Mouse (Mus musculus) common myeloid progenitor, adult 5-6 weeks (primary cell): ENCODE results near the gene Gse1. TPM values are rescaled to one million over a fixed set of nuclear protein-coding genes. Genes with fewer than 3 reads are reported as not detected.

Experiments
- ATAC-seq: replicated peaks from 2 replicates; pipeline ENCODE4 v1.8.0; 2016; ENCODE audit warnings: low read depth, mild to moderate bottlenecking, moderate TSS enrichment, inconsistent platforms; ENCODE audit not compliant: poor library complexity, severe bottlenecking
- total RNA-seq: library from RNA; stranded (forward); fragments of 200-1000, 187-1606 nt; gene quantifications from 2 replicates; pipeline ENCODE4 v1.2.3, GENCODE M21; 2017

Gene Gse1
- total RNA-seq, 1 experiment from 2014 or later = 46.6 TPM

DNA sequence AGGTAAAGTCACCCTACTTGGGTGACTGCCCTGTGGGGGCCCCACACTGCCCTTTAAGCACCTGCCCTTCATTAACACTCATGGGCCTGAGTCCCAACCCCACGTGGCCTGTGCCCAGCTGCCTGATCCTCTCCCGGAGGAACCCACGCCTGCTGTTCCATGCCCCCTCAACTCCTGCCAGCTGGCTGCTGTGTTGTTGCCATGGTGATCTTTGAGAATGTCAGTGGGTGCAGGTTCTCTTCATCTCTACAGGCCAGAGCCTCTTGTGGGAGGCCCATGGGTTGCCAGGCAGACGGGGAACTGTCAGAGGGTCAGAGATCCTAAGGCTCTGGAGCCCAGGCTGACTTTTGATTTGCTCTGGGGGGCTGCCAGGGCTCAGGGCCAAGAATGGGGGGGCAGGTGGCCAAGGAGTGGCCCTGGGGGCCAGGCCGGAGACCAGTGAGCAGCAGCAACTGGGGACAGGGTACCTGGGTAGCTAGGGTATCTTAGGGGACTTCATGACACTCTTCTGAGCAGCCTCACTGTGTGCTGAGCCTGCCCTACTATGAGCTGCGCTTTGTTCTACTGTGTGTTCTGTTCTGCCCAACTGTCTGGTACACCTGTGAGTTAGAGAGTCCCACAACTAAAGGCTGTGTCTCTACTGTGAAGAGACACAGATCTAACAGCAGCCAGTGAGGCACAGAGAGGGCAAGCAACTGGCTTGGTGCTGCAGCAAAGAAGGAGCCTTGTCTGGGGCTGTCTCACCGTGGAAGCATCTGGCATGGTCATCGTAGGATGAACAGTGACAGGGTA lies 64.3 kb downstream of the Gse1 start:
- ATAC-seq = no peak

DNA sequence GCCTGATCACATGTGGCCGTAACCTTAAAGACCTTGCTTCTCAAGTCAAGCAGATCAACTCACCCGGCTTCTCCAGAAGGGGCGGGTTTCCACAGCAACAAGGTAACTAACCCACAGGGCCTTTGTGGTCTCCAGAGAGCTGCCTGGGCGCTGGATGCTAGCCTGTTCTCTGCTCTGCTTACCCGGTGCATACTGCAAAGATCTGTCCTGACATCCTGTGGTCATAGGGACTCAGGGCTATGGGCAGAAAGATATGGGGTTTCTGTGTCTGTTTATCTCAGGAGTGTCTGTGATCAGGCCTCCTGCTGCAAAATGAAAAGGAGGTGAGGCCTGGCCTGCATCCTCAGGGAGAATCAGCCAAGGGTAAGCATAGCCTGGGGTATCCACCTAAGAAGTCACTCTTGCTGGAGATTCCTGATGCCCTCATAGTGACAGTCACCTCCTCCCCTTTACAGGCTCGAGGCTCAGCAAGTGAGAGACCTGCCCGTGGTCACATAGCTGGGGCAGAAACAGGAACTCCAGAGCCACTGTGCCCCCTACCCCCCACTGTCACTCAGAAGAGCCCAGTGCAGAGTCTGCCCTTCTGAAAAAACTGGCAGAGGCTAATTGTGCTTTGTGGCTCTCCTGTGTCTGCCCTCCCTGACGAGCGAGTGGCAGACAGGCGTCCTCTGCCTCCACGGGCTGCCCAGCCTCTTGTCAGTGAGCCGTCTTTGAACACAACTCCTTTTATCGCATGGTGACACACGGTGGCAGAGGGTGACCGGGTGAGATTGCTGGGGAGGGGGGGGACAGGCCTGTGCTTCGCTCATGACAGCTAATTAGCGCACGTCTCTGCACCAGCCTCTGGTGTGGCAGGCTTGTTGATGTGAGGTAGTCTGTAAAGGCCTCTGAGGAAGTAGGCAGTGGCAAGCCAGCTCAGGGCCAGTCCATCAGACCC lies 65.4 kb downstream of the Gse1 start:
- ATAC-seq = peak; percentile 74

DNA sequence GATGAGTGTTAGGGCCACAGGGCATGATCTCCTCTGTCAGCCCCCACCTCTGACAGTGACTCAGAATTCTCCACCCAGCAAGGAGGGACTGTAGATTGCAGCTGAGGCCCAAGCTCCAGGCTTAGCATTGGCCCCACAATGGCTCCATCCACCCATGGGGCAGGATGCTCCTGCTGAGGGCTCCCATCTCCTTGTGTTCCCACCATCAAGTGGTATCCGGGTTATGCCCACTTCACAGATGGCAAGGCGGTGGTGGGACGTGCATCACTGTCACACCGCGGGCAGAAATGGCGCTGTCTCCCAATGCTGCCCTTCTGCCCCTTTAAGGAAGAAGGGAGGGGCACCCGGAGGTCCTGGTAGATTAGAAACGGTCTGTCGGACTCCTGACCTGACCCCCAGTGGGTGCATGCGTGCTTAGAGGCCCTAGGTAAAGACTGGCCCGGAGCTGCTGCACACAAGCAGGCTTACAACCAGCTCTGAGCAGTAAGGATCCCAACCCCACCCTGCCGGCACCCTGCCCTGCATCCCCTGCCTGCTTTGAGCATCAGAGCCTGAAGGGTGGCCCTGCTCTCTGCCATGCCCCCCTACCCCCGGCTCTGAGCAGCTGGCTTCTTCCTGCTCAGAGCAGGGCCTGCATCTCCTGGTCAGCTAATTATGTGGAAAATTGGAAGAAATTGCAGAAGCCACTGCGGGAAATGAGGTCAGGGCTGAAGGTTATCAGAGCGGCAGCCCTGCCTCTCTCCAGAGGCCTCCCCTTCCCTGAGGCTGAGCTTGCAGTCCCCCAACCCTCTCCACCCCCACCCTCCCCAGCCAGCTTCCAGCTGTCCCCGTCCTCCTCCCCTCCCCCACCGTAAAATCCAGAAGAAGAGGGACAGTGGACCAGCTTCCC lies 67.0 kb downstream of the Gse1 start:
- ATAC-seq = no peak

DNA sequence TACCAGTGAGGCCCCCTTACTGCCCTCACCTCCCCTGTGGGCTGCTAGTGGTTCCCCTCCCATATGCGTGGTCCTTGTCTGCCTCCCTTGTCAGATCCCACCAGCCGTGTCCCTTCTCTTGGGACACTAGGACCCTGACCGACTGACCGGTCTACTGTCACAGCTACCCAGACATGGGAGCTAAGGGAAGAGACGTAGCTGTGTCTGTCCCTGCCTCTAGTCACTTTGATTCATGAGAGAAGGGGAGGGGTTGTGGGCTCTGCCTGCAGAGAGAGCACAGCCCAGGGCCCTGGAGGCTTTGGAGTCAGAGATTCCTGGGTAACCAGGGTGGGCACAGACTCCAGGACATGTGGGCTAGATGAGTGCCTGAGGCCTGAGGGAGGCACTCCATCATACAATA lies 68.7 kb downstream of the Gse1 start:
- no peak for ATAC-seq

DNA sequence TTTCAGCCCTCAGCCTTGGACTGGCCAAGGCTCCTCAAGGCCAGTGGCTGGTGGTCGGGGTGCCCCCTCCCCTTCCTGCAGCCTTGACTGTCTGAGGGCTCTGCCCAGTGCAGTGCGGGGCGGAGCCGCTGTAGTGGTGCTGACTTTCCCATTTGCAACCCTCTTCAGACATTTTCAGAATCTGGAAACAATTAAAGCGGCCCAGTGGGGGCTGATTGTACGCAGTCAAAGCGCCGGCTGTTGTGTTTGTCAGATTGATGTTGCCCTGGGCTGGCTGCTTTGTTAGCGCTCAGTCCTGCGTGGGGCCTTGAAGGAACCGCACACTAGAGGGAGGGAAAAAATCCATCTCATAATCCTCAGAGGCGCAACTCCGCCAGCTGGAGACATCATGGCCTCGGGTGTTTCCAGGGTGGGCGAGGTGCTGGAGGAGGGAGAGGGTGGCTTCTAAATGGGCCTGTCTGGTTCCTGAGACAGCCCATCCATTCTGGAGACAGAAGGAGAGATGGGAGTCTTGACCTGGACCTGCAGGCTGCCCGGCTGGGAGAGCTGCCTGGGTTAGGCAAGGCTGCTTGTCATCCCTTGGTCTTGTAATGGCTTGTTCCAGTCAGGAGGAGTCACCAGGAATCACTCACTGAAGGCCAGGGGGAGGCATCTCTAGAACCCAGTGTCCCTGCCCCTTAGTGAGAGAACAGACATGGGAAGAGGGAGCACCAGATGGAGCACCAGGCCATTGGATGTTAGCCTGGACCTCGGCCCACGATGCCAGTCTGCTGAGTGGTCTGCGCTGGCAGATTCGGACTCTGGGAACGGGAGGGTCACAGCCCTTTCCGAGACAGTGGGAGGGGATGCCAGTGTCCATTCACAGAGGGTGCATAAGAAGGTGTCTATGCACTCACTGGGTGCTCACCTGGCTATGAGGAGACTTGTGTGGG lies 70.6 kb downstream of the Gse1 start:
- no peak for ATAC-seq

DNA sequence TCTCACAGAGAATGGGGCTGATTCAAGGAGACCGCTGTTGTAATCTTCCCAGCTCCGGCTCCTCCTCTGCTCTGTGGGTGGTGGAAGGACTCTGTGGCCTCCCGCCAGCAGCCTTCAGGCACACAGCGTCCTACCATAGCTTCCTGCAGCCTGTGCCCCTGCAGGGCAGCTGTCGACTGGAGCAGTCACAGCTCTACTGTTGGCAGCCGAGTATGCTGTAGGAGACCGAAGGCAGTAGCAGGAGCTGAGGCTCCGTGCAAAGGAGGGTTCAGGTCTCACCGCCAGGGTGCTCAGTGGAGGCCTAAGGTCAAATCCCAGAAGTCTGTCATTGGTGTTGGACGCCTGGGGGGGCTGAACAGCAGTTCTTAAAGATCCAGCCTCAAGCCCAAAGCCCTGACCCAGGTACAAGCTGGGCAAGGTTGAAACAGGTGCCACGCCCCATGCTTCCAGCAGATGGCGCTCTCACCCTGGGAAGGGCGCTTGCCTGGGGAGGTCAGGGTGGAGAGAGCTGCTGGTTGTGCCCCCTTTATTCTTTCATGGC lies 72.4 kb downstream of the Gse1 start:
- peak; percentile 94 for ATAC-seq

DNA sequence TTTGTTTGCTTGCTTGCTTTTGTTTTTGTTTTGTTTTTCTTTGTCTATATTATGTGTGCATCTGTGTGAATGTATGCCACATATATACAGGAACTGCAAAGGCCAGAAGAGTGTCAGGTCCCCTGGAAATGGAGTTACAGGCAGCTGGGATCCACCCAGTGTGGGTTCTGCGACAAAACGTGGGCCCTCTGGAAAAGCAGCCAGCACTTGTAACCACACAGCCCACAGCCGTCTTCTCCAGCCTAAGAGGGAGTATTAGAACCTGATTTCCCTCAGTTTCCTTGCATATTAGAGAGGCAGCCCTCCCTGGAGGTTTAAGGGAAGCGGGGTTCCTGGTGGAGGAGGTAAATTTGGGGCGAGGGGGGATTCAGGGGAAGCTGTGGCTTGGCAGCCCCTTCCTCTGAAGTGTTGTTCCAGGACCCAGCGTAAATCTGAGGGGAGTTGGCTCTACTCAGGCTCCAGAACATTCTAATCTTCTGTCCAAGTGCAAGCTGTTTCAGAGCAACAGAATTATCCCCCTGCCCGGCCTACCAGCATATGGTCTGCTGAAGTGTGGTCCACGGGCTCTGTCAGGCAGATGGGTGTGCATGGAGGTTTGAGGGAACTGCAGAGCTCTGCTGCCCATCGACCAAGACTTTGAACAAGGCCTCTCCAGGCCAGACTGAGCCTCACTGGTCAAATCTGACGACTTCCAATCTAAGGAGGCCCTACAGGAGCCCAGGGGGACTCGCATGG lies 74.9 kb downstream of the Gse1 start:
- no peak for ATAC-seq

DNA sequence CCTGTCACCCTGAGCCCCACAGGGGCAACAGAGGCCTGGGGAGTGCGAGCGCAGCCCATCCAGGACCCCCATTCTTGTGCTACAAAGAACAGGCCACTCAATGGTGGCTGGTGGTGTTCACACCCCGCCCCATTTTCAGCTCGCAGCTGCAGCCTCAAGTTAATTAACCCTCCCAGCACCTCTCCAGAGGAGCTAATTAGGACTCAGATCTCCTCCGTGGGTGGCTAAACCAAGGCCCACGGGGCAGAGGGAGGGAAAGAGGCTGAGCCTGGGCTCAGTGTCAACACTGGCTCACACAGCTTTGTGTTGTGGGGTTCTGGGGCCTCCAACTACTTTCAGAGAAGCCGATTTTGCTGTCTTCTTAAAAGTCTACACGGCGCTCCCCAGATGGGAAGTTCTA lies 75.8 kb downstream of the Gse1 start:
- ATAC-seq = no peak

DNA sequence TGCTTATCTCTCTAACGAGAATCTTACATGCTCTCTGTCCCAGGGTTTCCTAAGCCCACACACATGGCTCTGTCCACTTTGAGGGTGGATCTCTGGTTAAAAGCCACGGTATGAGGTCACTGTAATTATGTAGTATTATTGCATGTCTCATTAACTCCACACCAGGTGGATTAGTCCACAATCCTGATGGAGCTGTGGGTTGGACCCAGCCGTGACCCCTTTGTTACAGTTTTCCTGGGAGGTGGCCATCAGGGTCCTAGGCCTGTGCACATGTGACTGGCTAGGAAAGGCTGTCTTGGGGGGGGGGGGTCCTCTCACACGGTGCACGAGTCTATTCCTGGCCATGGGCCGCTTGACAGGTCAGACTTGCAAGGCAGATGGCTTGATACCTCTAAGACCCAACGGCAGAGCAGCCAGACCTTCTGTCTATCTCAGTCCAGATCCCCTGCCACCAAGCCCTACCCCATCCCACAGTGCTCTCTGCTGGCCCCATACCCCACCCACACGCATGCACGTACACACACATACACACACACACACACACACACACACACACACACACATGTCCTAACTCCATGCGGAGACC lies 77.6 kb downstream of the Gse1 start:
- no peak for ATAC-seq

DNA sequence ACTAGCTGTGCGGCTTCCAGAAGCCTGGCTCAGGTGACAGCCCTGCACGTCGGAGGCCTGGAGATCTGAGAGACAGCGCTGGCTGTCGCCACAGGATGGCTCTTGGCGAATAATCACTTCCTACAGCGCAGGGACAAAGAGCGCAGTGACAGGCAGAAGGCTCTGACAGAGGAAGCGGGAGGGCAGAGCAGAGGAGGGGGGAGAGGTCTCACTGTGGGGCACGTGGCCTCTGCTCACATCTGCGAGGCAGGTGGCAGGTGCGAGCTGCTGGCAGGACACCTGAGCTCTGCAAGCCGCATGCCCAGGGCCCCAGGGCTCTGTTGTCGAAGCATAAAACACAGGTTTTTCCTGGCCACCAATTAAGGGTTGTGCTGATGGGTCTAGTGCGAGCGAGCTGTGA lies 78.8 kb downstream of the Gse1 start:
- peak; percentile 76 for ATAC-seq

DNA sequence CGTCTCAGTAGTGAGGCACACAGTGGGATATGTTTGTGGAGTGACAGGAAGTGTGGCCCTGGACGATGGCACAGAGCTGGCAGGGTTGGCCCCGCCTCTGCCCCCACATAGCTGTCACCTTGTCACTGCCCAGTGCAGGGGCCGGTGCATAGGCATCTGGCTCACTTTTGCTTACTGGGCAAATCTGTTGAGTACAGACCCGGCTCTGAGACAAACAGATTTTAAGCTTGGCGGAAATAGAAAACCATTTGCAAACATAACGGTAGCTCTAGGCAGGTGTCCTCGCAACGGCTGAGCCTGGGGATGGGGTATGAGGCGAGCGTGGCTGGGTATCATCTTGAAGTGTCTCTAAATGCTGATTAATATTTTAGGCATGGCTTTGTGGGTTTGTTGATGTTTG lies 79.3 kb downstream of the Gse1 start:
- no peak for ATAC-seq

DNA sequence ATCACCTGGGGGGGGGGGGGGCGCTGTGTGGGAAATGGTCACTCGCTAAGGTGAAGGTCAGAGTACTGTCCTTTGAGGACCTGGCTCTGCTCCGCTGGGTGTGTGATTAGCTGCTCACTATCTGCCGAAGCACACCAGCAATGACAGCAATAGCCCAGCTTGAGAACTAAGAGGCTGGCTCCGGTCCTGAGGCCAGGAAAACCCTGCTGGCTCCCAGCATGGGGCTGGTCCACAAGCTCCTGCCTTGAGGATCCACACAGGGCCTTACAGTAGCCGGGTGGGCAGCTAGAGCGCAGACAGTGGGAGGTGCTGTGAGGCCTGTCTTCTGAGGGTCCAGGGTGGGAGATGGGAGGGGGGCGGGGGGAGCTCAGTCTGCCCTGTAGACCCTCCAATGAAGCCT lies 79.9 kb downstream of the Gse1 start:
- no peak for ATAC-seq

DNA sequence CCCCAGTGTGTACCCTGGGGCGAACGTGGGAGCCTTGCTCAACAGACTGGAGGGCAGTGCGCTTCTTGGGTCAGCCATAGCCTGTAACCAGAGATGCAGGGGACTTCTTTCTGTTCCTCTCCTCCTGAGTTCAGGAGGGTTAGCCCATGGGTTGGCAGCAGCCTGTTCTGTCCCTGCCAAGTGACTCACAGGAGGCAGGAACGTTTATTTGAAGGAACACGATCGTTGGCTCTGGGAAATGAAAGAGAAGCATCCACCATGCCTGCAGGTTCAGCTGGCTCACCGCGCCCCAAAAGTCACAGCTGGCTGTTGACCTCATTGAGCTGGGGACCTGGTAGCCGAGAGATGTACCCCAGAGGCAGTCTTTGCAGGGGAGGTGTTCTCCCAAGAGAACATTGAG lies 80.3 kb downstream of the Gse1 start:
- ATAC-seq = no peak

DNA sequence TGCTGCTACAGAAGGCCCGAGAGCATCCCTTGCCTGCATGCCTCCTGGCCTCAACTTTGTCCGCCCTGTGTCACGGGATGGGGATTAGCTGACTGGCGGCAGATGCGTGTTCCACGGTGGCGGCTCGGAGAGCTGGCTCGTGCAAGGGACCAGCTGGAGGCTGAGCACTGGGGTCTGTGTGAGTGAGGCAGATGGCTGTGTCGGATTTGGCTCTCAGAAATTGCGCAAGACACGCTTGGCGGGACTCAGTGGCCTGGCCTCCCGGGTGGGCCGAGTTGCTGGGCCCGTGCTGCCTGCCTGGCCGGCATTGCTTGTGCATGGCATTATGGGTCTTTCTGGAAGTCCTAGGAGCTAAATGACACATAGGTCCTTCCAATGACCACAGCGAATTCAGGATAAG lies 81.1 kb downstream of the Gse1 start:
- no peak for ATAC-seq

DNA sequence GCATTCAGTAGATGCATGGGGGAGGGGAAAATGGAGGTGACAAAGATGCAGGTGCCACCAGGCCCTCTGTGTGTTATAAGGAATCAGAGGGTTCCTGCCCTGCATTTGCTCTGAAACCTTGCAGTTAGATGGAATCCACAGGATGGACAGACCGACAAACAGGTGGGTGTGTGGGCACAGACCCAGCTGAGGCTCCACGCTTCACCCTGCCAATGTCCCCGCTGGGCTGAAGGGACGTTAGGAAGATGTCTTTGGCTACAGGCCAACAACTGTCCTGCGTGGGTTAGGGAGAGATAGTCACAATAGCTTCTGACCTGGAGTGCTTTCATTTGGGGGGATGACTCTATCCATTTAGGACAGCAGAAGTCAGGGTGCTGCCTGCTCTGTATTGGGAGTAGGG lies 81.8 kb downstream of the Gse1 start:
- no peak for ATAC-seq

DNA sequence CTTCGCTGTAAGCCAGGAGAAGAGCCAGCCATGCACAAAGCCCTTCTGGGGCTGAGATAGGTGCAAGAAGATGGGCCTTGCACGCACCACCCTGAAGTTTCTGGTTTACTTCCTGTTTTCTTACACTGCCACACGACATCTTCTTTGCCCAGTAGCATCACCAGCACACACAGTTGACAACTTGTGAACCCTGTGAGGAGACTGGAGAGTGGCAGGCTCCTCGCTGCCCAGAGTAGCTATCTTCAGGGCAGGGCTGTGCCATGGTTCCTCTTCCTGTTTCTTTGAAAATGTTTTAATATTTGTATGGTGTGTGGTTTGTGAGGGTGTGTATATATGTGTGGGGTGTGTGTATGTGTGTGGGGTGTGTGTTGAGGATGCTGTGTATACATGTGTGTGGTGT lies 84.2 kb downstream of the Gse1 start:
- ATAC-seq = peak; percentile 53

DNA sequence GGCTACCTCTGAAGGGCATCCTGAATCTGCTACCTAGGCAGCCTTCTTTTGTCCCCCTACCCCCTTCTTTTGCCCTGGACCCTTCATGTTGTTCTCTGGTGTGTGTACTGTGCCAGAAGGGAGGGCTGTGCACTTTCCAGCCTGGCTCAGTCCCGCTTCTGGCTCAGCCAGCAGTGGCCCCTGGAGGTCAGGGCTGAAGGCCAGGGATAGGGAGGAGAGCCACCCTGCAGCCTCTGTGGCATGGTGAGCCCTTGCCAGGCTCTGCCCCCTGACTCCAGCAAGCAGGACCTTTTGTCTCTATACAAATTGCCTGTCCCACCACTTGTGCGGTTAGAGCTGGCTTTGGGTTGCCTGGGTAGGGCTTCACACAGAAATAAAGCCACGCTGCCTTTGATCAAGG lies 85.4 kb downstream of the Gse1 start:
- no peak for ATAC-seq

DNA sequence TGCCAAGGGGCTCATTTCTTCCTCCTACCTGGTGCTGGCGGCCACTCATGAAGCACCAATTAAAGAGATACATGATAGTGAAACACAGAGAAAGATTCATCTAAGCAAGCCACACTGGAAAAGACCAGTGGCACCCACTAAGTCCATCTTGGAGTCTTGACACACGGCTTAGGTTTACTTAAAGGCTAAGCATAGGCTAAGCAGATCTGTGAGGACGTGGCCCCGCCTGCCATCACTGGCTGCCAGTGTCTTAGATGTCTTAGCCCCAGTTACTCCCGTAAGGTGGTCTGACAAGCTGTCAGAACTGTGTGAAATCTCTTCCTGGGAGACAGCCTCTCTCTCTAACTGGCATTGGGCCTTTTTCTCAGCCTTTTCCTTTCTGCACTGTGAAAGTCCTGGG lies 86.7 kb downstream of the Gse1 start:
- ATAC-seq = no peak
